In the genomic region with DNA sequence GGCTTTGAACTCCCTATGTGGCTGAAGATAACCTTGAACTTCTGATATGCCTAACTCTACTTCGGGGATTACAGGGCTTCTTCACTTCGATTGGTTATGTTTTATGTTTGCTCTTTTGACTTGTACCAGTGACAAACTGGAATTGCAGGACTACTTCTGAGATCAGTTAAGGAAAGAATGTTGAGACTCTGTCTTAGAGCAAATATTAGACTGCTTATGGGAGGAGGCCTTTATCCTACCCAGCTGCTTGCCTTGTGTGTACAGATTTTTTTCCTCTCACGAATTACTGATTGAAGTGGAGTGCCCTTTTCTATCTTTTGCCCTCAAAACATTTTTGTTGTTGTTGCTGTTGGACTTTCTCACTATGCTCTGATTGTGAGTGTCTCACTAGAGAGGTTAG, we compare ENCODE assay signal across 8 mouse cellular contexts. TPM values are rescaled to one million over a fixed set of nuclear protein-coding genes. Genes with fewer than 3 reads are reported as not detected.
A peak's percentile ranks its signal among the peaks of the same experiment; 100 is the strongest.
DNase-seq lines count a peak whose midpoint lies in the region; ATAC-seq lines count a peak whose summit lies in the region.

No protein-coding gene starts in this region.

- H3K36me3 ChIP-seq in neural tube, embryonic 11.5 days (ENCODE audit: control insufficient read depth, insufficient read depth, low read length): no peaks in the 10 kb centered on the region
- H3K36me3 ChIP-seq in liver, embryonic 11.5 days (ENCODE audit: control insufficient read depth, insufficient read depth, low read length): peaks cover 5% of the 10 kb centered on the region; the same call in 1 of the 2 replicates

- peak overlapping the region; percentile 66 for H3K4me2 ChIP-seq in neural tube, embryonic 11.5 days (ENCODE audit: low read depth)
- peak overlapping the region; percentile 87 for H3K4me2 ChIP-seq in liver, embryonic 11.5 days

- H3K27me3 ChIP-seq in neural tube, embryonic 11.5 days (ENCODE audit: control insufficient read depth, insufficient read depth, low read length): 0 out of 2 replicates have a peak, but pooled peaks cover 2% of the 10 kb centered on the region
- no peaks in the 10 kb centered on the region for H3K27me3 ChIP-seq in liver, embryonic 11.5 days (replicated peaks; ENCODE audit: control insufficient read depth, insufficient read depth, low read length)

- peak; percentile 12 for DNase-seq in cerebellum, adult 9-10 months
- no peak for DNase-seq in cerebellum, postnatal 25 days
- no peak for DNase-seq in neural tube, embryonic 11.5 days (ENCODE audit: low spot score)
- DNase-seq in neural tube, embryonic 10.5 days (ENCODE audit: extremely low spot score, low spot score): no peak
- DNase-seq in liver, embryonic 11.5 days (ENCODE audit: low spot score): no peak
- DNase-seq in spleen, postnatal 36 days (ENCODE audit: low spot score in 2 of 2): no peak
- no peak for DNase-seq in ovary, adult 18-20 months (ENCODE audit: low spot score)

- H3K9ac ChIP-seq in neural tube, embryonic 11.5 days (ENCODE audit: low read length): no peak overlapping the region
- peak overlapping the region; percentile 92 for H3K9ac ChIP-seq in liver, embryonic 11.5 days (ENCODE audit: low read depth, low read length)

- ATAC-seq in neural tube, embryonic 11.5 days (ENCODE audit: insufficient read depth, low FRiP score, low TSS enrichment): no peak
- no peak for ATAC-seq in liver, embryonic 11.5 days (replicated peaks; ENCODE audit: low FRiP score)
- no peak for ATAC-seq in activated CD4-positive, CD25-positive, alpha-beta regulatory T cell, adult 4 months

- WGBS in neural tube, embryonic 11.5 days: 73% methylated on average over 3 of the region's 3 CpGs
- 30% methylated on average over 3 of the region's 3 CpGs for WGBS in liver, embryonic 11.5 days

- no peaks in the 10 kb centered on the region for H3K9me3 ChIP-seq in neural tube, embryonic 11.5 days (ENCODE audit: control insufficient read depth, low read length)
- no peaks in the 10 kb centered on the region for H3K9me3 ChIP-seq in liver, embryonic 11.5 days (ENCODE audit: control insufficient read depth, low read length)

- peak overlapping the region; percentile 76 for H3K4me3 ChIP-seq in neural tube, embryonic 11.5 days (ENCODE audit: low read depth, low read length)
- H3K4me3 ChIP-seq in liver, embryonic 11.5 days (ENCODE audit: low read depth, low read length): peak overlapping the region; percentile 91

- peaks cover 7% of the 10 kb centered on the region; the same call in 1 of the 2 replicates for H3K4me1 ChIP-seq in neural tube, embryonic 11.5 days (ENCODE audit: control insufficient read depth, insufficient read depth, low read length)
- peaks cover 21% of the 10 kb centered on the region for H3K4me1 ChIP-seq in liver, embryonic 11.5 days (replicated peaks; ENCODE audit: control insufficient read depth, insufficient read depth, low read length)

- no peak overlapping the region for H3K27ac ChIP-seq in neural tube, embryonic 11.5 days (ENCODE audit: low read depth, low read length)
- no peak overlapping the region for H3K27ac ChIP-seq in liver, embryonic 11.5 days (ENCODE audit: low read depth, low read length)

RNA-seq across cellular contexts. Expression of gene Tmem123, which starts 1.4 kb away (rescaled TPM):
- 108 and 120 TPM in 2 replicates for polyA plus RNA-seq in neural tube, embryonic 11.5 days (2014; fragmentation: Nextera tagmentation; extraction: Ambion mirVana)
- 87.8 and 98.4 TPM in 2 replicates for polyA plus RNA-seq in liver, embryonic 11.5 days (2014; fragmentation: Nextera tagmentation; extraction: Ambion mirVana)
- 100 to 1,000 TPM; 110 to 119 TPM for polyA plus RNA-seq in activated CD4-positive, CD25-positive, alpha-beta regulatory T cell, adult 4 months (2017; shearing (Covaris generic))
